Mouse (Mus musculus) kidney, embryonic 16.5 days (tissue): ENCODE results near the gene Olfr523. TPM values are rescaled to one million over a fixed set of nuclear protein-coding genes. Genes with fewer than 3 reads are reported as not detected.
A peak's percentile ranks its signal among the peaks of the same experiment; 100 is the strongest.
"Not testable (repeated sequence)": the region's sequence is repeated elsewhere in the genome, so short reads cannot be mapped to it uniquely, and the experiment has no call there.

ENCODE experiments used
- ATAC-seq: fragments of 200-750 bp; cut with Nextera tagmentation; 2 replicates; pipeline ENCODE4 v1.8.0; 2017; ENCODE audit warnings: moderate TSS enrichment; ENCODE audit not compliant: low FRiP score, low TSS enrichment
- H3K27ac ChIP-seq: fragments of 300-500 bp; sonication (generic); 2 replicates; pipeline ENCODE4 v1.5.1; 2014; ENCODE audit warnings: low read length
- H3K27me3 ChIP-seq: fragments of 300-500 bp; sonication (generic); 2 replicates; pipeline ENCODE4 v1.6.1; 2014; ENCODE audit warnings: low read length, control low read depth, mixed read lengths; ENCODE audit not compliant: insufficient read depth
- H3K36me3 ChIP-seq: fragments of 300-500 bp; sonication (generic); 2 replicates; pipeline ENCODE4 v1.6.1; 2014; ENCODE audit warnings: low read length, control low read depth, mixed read lengths; ENCODE audit not compliant: insufficient read depth
- H3K4me1 ChIP-seq: fragments of 300-500 bp; sonication (generic); 2 replicates; pipeline ENCODE4 v1.6.1; 2014; ENCODE audit warnings: low read length, control low read depth, mixed read lengths; ENCODE audit not compliant: insufficient read depth
- H3K4me2 ChIP-seq: fragments of 300-500 bp; sonication (generic); replicated peaks from 2 replicates; pipeline ENCODE4 v1.6.1; 2014; ENCODE audit warnings: low read depth, low read length
- H3K4me3 ChIP-seq: fragments of 300-500 bp; sonication (generic); 2 replicates; pipeline ENCODE4 v1.5.1; 2014; ENCODE audit warnings: mild to moderate bottlenecking, low read length
- H3K9ac ChIP-seq: fragments of 300-500 bp; sonication (generic); replicated peaks from 2 replicates; pipeline ENCODE4 v1.6.1; 2014; ENCODE audit warnings: low read length
- H3K9me3 ChIP-seq: fragments of 300-500 bp; sonication (generic); 2 replicates; pipeline ENCODE4 v1.6.1; 2016; ENCODE audit warnings: low read length, control low read depth
- WGBS: fragments of 180-500 bp; shearing (Covaris S2); extraction: QIAGEN DNeasy Blood & Tissue Kit; methylation state at CpG from one replicate; pipeline ENCODE4 v1.1.7; 2014; 5-methylcytosine and 5-hydroxymethylcytosine counted together
- polyA plus RNA-seq: library from polyadenylated mRNA; unstranded; fragments of >200 nt; fragmentation: Nextera tagmentation; extraction: Ambion mirVana; gene quantifications from 2 replicates; pipeline ENCODE4 v1.2.1, GENCODE M21; 2015

Gene Olfr523
- polyA plus RNA-seq = not detected in 2 replicates

DNA sequence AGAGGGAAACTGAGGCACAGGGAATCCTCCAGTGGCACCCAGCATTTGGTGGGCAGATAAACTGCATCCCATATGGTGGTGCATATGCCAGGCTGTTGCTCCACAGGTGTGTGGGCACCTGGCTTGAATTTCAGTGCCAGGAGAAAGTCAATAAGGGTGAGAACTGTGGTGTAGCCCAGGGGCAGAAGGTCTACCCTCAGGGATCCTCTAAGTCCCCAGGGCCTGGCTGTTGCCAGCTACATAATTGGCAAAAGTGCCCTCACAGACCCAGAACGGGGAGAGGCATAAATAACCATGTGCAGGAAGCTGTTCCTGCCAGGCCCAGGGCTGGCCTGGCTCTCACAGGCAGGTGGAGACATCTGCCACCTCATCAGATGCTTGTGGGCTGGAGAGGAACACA, at the start of gene Olfr523:
TSS of gene Olfr523 (plus strand) at position 282 of the 400 bp plus-strand sequence.
- WGBS = 26% methylated on average over 1 of the region's 1 CpGs
- H3K9ac ChIP-seq = no peak within 1 kb of the TSS
- ATAC-seq = no peak
- no peaks in the 10 kb centered on the region for H3K36me3 ChIP-seq
- no peaks in the 10 kb centered on the region for H3K27me3 ChIP-seq
- no peaks in the 10 kb centered on the region for H3K4me1 ChIP-seq
- H3K27ac ChIP-seq = no peak within 1 kb of the TSS
- no peak within 1 kb of the TSS for H3K4me2 ChIP-seq
- H3K9me3 ChIP-seq = 0 out of 2 replicates have a peak, but pooled peaks cover 4% of the 10 kb centered on the region
- no peak within 1 kb of the TSS for H3K4me3 ChIP-seq

DNA sequence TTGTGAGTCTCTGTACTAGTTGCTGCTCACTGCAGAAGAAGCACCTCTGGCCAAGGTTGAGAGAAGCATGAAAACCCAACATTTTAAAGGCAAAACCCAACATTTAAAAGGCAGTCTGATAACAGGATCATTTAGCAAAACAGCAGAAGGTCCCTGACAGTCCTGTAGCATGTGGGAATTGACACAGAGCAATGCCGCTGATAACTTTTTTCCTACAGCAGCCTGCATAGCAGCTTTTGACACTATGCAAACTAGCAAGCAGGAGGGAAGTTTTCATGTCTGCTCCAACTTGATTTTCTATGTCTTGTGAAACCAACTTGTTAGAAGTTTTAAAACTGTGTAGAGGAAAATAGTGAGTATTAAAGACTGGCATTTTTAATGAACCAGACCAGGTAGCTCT, 48.6 kb upstream of the Olfr523 start:
- Histone ChIP-seq H3K9me3 (no peaks in the 10 kb centered on the region), H3K4me3 (no peak overlapping the region), H3K36me3 (peaks cover 2% of the 10 kb centered on the region; the same call in 1 of the 2 replicates), H3K9ac (no peak overlapping the region), H3K27me3 (no peaks in the 10 kb centered on the region), H3K27ac (no peak overlapping the region), H3K4me2 (no peak overlapping the region), H3K4me1 (peaks cover 10% of the 10 kb centered on the region)
- 96% methylated on average over 1 of the region's 1 CpGs for WGBS
- no peak for ATAC-seq

DNA sequence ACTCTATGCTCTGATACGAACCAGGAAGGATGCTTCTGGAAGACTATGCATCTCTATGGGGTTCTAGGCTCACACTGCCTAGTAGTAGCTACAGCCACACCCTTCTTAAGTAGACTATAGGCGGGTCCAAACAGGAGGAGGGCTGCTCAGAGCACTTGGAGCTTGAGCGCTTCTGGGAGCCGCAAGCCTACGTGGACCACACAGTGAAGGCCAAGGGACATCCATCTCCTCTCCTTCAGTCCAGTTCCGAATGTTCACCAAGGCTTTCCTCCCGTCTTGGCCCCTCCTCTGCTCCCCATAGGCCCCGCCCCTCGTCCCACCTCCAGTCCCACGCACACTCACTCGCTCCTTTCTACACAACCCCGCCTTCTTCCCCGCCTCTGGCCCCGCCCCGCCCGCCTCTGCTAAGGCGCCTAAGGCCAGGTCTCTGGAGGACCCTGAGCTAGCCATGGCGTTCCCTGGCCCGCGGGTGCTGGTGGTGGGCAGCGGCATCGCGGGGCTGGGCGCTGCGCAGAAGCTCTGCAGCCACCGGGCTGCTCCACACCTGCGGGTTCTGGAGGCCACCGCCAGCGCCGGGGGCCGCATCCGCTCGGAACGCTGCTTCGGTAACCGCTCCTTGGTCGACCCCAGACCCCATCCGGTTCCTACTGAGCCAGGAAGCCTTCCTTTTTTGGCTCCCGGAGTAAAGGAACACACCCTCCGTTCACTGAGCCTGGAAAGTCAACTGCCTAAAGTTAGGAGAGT, 47.6 kb upstream of the Olfr523 start:
- WGBS = 1% methylated on average over 40 of the region's 40 CpGs
- peak overlapping the region; percentile 73; the same call in 1 of the 2 replicates for H3K27ac ChIP-seq
- peak; percentile 98 for ATAC-seq
- H3K9me3 ChIP-seq = no peaks in the 10 kb centered on the region
- peak overlapping the region; percentile 88 for H3K4me2 ChIP-seq
- peak overlapping the region; percentile 90 for H3K4me3 ChIP-seq
- peak overlapping the region; percentile 95 for H3K9ac ChIP-seq
- peaks cover 10% of the 10 kb centered on the region for H3K4me1 ChIP-seq
- peaks cover 11% of the 10 kb centered on the region for H3K36me3 ChIP-seq
- H3K27me3 ChIP-seq = no peaks in the 10 kb centered on the region

DNA sequence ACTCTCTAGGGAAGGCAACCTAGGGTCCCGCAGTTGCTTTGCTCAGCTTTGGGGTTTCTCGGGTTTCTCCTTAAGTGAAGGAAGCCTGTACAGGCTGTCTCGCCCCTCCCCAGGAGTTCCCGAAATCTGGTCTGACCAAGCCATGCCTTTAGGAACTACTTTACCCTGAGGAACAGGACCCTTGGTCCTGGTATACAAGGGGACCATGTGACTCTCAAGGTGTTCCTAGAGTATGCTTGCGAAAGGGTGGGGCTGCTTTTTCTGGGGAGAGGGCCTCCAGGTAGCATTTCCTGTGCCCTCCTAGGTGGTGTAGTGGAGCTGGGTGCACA, 47.0 kb upstream of the Olfr523 start:
- Histone ChIP-seq H3K27ac (peak overlapping the region; percentile 73; the same call in 1 of the 2 replicates), H3K9ac (peak overlapping the region; percentile 95), H3K9me3 (no peaks in the 10 kb centered on the region), H3K36me3 (peaks cover 12% of the 10 kb centered on the region), H3K4me3 (peak overlapping the region; percentile 90), H3K27me3 (no peaks in the 10 kb centered on the region), H3K4me2 (peak overlapping the region; percentile 88), H3K4me1 (peaks cover 10% of the 10 kb centered on the region)
- WGBS = 4% methylated on average over 5 of the region's 5 CpGs
- ATAC-seq = no peak; the same call in 1 of the 2 replicates

- H3K9ac ChIP-seq = no peak overlapping the region
- H3K4me1 ChIP-seq = peaks cover 10% of the 10 kb centered on the region
- no peak overlapping the region for H3K4me2 ChIP-seq
- no peaks in the 10 kb centered on the region for H3K9me3 ChIP-seq
- H3K4me3 ChIP-seq = no peak overlapping the region
- no peaks in the 10 kb centered on the region for H3K27me3 ChIP-seq
- no peak overlapping the region for H3K27ac ChIP-seq
- no peak for ATAC-seq
- H3K36me3 ChIP-seq = peaks cover 12% of the 10 kb centered on the region
- 86% methylated on average over 3 of the region's 3 CpGs for WGBS
Observed at GRCm38 (mm10) chr7:140126934-140127333, 46.1 kb upstream of the Olfr523 start.

DNA sequence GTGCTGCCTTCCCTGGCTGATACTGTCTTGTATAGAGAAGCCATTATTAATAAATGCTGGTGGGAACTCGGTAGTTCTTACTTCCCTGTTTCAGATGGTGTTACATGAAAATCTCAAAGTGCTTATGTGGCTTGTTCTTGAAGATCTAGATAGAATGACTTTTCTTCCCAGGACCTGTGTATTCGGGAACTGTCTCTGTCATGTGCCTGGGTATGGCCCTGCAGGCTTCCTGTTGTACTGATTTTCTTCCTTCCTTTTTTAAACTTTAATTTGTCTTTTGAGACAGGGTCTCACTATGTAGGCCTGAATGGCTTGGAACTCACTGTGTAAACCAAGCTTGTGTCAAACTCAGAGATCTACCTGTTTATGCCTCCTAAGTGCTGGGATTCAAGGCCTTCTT, 45.1 kb upstream of the Olfr523 start:
- Histone ChIP-seq H3K27me3 (no peaks in the 10 kb centered on the region), H3K4me1 (peaks cover 10% of the 10 kb centered on the region), H3K27ac (no peak overlapping the region), H3K9me3 (no peaks in the 10 kb centered on the region), H3K36me3 (peaks cover 12% of the 10 kb centered on the region), H3K9ac (no peak overlapping the region), H3K4me2 (no peak overlapping the region), H3K4me3 (no peak overlapping the region)
- WGBS = 83% methylated on average over 2 of the region's 2 CpGs
- no peak for ATAC-seq

DNA sequence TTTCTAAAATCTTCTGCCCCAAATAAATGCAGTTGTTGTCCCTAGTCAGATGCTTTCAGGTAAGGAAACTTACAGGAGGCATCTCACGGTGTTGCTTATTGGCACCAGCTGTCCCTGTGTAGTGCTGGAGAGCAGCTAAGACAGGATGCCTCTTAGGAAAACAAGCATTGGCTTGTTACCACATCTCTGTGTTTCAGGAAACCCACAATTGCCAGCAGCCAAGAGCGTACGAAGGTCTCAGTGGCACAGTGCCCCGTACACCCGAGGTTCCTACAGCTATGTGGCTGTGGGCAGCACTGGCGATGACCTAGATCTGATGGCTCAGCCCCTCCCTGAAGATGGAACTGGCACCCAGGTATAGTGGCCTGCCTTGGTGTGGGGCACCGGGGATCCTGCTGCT, 40.8 kb upstream of the Olfr523 start:
- H3K4me1 ChIP-seq, H3K4me2 ChIP-seq, H3K27ac ChIP-seq, H3K4me3 ChIP-seq, H3K9ac ChIP-seq, H3K27me3 ChIP-seq, ATAC-seq, H3K9me3 ChIP-seq: not testable (repeated sequence)
- peaks cover 18% of the 10 kb centered on the region for H3K36me3 ChIP-seq
- 92% methylated on average over 7 of the region's 7 CpGs for WGBS

DNA sequence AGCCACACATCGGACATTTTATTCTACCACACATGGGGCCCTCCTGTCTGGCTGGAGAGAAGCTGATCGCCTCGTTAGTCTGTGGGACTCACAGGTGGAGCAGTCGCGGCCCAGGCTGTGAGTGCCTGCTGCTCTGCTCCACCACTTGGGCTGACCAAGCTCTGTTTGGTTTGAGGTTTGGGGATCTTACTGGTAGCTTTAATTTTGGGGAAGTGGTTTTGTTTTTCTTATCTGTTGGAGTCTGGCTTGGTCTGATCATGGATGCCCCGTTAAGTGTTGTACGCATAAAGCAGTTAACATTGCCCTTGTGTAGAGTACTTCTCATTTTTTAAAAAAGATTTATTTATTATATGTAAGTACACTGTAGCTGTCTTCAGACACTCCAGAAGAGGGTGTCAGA, 39.0 kb upstream of the Olfr523 start:
- not testable (repeated sequence) for H3K9ac ChIP-seq, H3K27ac ChIP-seq, H3K27me3 ChIP-seq, ATAC-seq, H3K4me2 ChIP-seq, H3K9me3 ChIP-seq, H3K4me3 ChIP-seq, H3K4me1 ChIP-seq
- WGBS = 97% methylated on average over 3 of the region's 7 CpGs
- peaks cover 17% of the 10 kb centered on the region for H3K36me3 ChIP-seq

DNA sequence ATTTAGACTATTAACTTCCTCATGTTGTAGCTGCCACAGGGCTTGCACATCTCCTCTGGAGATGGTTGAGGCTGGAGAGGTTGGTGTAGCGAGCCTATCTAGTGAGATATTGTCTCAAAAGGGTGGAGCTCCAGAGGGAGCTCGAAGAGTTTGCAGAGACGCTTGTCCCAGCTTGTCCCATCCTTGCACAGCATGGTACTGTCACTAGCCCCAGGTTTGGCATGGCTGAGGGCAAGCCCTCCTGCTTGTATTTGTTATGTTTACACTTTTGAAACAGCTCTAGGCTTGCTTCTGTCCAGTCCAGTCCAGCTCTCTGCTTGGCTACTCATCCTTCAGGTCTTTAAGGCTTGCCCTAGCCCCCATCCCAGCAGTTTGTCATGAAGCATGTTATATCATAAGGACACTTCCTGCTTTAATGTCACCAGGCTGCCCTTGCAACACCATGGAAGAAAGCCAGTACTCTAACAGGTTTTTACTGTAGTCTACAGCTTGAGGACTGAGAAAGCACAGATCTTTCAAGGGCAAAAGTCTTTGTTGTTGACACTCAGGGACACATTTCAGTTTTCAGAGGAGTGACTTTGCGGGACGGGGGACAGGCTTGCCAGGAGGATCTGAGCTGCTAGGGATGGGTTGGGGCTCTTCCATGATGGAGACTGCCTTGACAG, 37.8 kb upstream of the Olfr523 start:
- no peak overlapping the region for H3K4me2 ChIP-seq
- H3K27ac ChIP-seq = no peak overlapping the region
- peaks cover 9% of the 10 kb centered on the region; the same call in 1 of the 2 replicates for H3K36me3 ChIP-seq
- no peak overlapping the region for H3K4me3 ChIP-seq
- H3K9ac ChIP-seq = no peak overlapping the region
- 92% methylated on average over 5 of the region's 5 CpGs for WGBS
- peaks cover 6% of the 10 kb centered on the region for H3K4me1 ChIP-seq
- H3K9me3 ChIP-seq = no peaks in the 10 kb centered on the region
- ATAC-seq = no peak
- no peaks in the 10 kb centered on the region for H3K27me3 ChIP-seq
